ENCODE assay signal across 16 mouse cellular contexts in the genomic region with DNA sequence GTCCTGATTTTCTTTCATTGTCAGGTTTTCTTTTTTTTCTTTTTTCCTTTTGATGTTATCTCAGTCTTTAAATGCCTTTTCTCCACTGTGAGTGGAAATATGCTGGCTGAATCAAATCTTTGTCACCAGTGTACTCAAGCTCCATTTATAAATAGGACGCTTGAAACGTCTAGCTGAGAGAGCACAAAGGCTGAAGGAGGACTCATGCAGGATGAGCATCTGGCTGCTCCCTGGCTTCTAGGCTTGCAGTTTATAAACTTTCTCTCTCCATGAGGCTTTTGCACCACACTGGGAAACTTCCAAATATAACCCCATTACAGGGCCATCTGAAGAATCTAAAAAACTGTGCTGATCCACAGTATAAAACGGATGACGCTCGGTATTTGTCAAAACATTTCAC.
"Had no signal": no experiment of that assay in that cellular context is flagged by ENCODE, and none has a peak within 500 bp of the region (broad histone marks: within the 10 kb centered on the region; RNA-seq: fewer than 3 reads in every experiment).

No protein-coding gene starts in this region.

- DNase-seq: kidney, adult 11 months; kidney, adult 8-10 months; kidney, postnatal 10 days; kidney, postnatal 36 days; liver, embryonic 13.5 days; lung, adult 2 months; lung, postnatal 14 days; thymus, postnatal 25 days had no signal

- H3K4me3 ChIP-seq: intestine, embryonic 15.5 days; kidney, embryonic 15.5 days; liver, embryonic 13.5 days; midbrain, embryonic 12.5 days; midbrain, embryonic 15.5 days; neural tube, embryonic 12.5 days; neural tube, embryonic 15.5 days had no signal

- H3K27ac ChIP-seq: intestine, embryonic 15.5 days; kidney, embryonic 15.5 days; liver, embryonic 13.5 days; macrophage; midbrain, embryonic 12.5 days; midbrain, embryonic 15.5 days; neural tube, embryonic 12.5 days; neural tube, embryonic 15.5 days; stomach, postnatal 0 days had no signal
